Mouse (Mus musculus) frontal cortex, postnatal 36 days (tissue): ENCODE results near the gene Ifitm2.

Source experiments
- DNase-seq, 2 experiments: peaks; one replicate each; pipeline ENCODE4 v3.0.0; 2022; ENCODE audit warnings: low spot score in 2 of 2

Gene Ifitm2

DNA sequence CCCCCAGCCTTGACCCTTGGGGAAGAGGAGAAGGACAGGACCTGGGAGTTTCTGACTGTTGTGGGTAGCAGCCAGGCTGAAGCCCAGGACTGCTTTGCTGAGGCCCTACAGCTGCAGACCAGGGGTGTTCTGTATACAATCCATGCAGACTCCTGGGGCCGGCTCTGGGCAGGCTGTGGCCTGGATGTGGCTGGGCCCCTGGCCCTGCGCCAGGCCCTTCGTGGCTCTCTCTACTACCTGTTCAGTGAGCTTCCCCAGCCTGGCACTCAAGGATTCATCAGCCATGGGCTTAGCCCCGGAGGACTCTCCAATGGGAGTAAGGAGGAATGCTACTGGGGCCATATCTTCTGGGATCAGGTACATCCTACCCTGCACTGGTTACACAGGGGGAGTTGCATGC, 12.4 kb downstream of the Ifitm2 start:
- DNase-seq: no peak

DNA sequence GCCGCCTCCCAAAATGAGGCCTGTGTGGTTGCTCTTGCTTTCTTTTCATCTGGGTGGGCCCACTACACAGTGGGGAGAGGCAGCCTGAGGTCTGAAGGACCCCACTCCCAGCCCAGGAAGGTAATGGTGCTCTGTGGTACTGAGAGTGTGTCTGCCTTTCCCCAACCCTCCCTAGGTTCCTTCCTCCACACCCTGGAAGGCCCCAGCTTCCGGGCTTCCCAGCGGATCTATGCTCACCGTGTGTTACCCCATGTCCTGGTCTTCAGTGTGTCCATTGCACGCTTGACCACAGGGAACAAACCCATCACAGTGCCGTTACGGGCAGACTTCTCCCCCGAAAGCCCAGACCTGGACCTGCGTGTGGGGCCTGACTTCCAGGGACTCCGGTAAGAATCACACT, 13.0 kb downstream of the Ifitm2 start:
- DNase-seq: no peak

DNA sequence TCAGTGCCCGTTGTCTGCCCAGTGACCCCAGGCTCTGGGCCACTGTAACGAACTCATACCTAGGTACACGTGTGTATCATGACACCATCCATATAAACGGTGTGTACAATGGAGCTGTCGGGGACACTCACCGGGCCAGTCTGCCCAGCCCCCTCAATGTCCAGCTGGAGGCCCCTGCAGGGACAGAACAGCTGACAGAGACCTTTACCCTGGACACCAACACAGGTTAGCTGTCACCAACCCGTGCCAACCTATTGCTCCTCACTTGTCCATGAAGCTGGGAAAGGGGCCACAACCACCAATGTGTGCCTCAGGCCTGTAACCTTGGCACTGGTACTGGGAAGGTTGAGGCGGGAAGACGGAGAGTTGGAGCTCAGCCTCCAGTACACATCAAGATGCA, 13.4 kb downstream of the Ifitm2 start:
- DNase-seq: no peak

DNA sequence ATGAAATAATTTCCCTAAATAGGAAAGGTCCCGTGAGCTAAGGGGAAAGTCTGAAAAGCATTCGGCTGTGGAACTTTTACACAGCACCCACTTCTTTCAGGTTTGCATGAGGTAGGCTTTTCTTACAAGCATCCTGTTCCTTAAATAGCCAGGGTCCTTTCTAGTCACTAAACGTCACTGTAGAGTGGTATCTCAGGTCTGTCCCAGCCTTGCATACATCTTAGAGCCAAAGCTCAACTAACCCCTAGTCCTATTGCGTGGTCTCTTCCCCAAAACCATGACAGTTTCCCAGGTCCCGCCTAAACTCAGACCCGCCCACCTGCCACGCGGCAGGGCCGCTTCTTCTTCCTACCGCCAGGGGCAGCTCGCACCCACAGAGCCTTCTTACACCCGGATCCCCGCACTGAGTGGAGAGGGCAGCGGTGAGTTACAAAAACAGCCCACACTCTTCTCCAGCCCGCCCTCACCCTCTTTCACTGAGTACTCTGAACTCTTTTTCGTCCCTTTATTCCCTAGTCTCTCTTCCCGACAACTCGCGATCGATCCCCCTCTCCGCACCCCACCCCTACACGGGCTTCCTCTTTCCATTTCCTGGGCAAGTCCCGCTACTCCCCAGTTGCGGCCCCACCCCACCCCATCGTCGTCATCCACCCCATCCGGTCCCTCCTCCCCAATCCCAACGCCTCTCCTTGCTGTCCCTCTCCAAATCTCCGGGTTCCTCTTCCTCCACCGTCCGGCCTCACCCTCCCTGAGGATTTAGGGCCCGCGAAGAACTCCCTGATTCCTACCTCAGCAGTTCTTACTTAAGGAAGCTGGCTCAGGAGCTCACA, 14.3 kb downstream of the Ifitm2 start, which contains the start of gene Pgghg:
Pgghg (plus strand) TSS at position 170 of the 830 bp plus-strand sequence.
- DNase-seq: peak; percentile 52 to 55

DNA sequence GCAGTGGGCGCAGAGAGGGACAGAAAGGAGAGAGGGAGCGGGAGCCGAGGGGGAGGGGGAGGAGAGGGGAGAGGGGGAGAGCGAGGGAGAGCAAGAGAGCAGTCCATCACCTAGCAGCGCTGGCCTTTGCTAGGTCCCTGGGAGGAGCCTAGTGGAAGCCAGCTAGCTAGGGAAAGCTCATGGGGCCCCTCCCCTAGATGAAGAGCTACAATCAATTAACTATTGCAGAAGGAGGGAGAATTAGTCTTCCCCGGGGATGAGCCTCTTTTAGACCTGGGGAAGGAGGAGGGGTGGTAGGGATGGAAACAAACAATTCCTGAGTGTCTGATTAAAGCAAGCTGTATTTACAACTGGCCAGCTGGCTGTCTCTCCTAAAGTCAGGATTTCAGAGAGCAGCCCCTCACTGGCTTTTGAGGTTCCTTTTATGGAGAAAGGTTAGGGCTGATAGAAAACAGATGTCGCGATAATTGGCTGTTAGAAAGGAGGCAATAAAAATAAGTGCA, 16.1 kb downstream of the Ifitm2 start:
- no peak for DNase-seq

DNA sequence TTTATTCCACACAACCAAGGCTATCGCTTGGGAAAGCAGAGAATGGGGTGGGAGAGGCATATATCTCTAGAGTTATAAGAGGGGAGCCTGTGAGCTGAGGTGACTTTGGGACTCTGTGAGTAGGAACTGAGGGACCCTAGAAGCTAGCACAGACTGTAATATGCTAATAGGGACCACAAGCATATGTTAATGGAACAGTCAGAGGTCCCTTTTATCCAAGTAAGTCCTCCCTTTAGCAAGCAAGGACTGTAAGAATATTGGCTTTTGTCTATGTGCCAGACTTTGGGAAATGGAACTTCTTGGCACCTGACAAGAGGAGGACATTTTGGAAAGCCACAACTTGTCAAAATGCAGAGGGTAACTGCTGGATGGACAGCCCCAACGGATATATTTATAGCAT, 16.9 kb downstream of the Ifitm2 start:
- no peak for DNase-seq

DNA sequence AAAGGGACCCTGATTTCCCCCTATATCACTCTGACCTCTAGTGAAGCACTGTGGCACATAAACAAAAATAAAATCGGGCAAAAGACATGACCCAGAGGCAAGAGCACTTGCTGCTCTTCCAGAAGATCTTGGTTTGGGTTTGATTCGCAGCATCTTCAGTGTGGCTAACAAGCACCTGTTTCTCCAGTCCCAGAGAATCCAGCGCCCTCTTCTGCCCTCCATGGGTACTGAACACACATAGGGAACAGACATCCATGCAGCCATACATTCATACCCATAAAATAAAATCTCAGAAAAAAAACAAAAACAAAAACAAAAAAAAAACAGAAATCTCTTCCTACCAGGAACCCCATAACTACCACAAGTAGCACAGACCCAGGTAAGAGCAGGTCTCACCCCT, 17.4 kb downstream of the Ifitm2 start:
- no peak for DNase-seq

DNA sequence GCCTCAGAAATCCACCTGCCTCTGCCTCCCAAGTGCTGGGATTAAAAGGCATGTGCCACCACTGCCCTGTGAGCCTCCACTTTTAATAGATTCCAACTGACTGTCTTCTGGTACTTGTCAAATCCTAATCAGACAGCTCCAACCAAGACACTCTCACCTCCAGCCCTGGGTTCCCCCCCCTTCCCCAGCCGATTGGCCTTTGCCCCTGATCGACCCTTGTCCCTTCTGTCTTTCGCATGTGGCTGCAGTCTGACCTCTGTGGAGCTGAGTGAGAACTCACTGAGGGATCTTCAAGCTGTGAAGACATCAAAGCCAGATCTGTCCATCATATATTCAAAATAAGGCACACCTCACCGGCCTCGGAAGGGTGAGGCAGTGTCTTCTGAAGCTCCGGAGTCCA, 28.6 kb downstream of the Ifitm2 start:
- DNase-seq: no peak

DNA sequence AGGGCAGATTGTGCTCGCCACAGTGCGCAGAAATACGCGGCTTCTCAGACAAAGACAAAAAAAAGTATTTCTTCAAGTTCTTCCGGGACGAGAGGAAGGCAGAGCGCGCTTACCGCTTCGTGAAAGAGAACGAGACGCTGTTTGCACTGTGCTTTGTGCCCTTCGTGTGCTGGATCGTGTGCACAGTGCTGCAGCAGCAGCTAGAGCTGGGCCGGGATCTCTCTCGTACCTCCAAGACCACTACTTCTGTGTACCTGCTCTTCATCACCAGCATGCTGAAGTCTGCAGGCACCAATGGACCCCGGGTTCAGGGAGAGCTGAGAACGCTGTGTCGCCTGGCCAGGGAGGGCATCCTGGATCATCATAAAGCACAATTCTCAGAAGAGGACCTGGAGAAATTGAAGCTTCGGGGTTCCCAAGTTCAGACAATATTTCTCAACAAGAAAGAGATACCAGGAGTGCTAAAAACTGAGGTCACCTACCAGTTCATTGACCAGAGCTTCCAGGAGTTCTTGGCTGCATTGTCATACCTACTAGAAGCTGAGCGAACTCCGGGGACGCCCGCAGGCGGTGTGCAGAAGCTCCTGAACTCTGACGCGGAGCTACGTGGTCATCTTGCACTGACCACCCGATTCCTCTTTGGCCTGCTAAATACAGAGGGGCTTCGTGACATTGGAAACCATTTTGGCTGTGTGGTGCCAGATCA, 32.6 kb downstream of the Ifitm2 start:
- no peak for DNase-seq

DNA sequence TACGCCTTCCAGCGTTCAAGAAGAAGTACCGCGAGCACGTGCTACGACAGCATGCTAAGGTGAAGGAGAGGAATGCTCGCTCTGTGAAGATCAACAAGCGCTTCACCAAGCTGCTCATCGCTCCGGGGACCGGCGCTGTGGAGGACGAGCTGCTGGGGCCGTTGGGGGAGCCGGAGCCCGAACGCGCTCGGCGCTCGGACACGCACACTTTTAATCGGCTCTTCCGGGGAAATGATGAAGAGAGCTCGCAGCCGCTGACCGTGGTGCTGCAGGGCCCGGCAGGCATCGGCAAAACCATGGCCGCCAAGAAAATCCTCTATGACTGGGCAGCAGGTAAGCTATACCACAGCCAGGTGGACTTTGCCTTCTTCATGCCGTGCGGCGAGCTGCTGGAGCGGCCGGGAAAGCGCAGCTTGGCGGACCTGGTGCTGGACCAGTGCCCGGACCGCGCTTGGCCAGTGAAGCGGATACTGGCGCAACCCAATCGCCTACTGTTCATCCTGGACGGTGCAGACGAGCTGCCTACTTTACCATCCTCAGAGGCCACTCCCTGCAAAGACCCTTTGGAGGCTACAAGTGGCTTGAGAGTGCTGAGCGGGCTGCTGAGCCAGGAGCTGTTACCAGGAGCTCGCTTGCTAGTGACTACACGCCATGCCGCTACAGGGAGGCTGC, 33.3 kb downstream of the Ifitm2 start:
- DNase-seq: peak; percentile 19 to 36

DNA sequence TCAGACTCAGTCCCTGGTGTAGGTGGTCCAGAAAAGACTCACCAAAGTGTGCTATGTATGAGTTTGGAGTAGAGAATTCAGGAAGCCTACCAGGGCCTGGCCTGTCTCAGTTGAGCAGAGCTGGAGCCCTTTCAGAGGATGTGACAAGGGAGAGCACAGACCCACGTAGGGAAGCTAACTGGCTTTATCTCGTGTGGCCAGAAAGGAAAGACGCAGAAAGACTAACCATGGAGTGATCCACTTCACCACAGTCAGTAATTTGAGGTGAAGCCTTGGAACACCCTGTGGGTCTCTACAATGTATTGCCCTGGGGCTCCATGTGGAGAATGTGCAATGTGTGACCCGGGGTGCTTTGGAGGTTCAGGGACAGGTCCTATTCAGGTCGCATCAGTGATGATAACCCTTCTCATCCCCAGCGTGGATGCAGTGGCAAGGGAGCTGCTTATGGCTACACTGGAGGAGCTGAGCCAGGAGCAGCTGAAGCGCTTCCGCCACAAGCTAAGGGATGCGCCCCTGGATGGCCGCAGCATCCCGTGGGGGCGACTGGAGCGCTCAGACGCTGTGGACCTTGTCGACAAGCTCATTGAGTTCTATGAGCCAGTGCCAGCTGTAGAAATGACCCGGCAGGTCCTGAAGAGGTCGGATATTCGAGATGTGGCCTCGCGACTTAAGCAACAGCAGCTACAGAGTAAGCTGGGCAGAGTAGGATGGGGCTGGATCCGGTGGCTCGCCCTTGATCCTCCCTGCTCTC, 34.4 kb downstream of the Ifitm2 start:
- no peak for DNase-seq

DNA sequence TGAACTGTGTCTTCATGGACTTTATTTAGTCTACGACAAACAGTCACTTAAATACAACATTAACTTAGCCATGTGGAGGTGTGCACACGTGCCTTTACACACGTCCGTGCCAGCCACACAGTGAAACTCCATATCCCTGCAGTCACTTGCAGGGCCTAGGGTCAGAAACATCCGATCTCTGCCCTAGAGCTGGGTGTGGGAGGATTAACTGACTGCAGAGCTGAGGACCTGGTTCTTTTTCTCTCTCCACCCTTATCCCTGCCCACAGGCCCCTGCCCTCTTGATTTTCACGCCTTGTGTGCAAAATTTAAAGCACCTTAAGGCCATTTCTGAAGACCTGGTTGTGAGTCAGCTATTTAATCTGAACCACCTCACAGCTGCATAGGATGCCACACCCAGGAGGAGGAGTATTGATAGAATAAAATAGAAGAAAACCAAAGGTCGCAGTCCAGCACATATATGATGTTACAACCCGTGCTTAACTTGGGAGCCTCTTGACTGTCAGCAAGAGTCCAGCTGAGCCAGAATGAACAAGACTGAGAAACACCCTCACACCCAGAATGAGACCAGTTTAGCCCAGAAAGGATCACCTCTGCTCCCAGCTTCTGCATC, 35.3 kb downstream of the Ifitm2 start, which contains the start of gene Nlrp6:
Nlrp6 (plus strand) TSS at position 485 of the 612 bp plus-strand sequence.
- no peak for DNase-seq

DNA sequence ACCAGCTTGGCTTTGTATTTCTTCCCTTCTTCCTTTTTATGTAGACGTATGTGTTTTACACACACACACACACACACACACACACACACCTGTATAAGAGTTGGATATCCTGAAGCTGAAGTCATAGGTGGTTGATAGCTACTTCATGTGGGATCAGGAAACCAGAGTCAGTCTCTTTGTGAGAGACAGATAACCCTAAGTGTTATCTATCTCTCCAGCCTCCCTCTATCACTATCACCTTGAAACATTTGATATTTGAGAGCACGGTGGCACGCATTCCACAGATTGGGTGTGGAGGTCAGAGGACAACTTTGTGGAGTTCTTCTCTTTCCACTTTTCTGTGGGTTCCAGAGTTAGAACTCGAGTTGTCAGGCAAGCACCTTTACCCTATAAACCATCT, 35.9 kb downstream of the Ifitm2 start:
- no peak for DNase-seq

DNA sequence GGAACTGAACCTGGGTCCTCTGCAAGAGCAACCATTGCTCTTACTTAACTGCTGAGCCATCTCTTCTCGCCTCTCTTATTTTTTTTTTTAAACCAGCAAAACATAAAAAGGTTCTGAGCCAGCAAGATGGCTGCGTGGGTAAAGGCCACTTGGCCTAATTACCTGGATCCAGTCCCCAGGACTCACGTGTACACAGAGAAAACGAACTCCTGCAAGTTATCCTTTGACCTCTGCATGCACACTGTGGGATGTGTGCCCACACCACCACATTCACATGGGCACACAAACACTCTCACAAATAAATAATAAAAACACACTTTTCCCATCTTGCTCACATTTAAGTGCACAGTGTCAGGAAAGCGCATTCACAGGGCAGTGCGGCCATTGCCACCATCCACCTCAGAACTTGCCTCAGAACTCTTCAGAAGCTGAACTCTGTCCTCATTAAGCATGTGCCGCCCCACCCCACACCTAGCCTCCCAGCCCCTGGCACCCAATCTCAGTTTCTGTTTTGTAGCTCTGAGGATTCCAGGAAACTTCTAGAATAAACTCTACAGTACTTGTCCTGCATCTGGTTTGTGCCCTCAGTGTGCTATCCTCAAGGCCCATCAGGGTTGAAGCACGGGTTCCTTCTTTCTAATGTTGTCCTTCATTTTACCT, 41.6 kb downstream of the Ifitm2 start:
- DNase-seq: no peak

DNA sequence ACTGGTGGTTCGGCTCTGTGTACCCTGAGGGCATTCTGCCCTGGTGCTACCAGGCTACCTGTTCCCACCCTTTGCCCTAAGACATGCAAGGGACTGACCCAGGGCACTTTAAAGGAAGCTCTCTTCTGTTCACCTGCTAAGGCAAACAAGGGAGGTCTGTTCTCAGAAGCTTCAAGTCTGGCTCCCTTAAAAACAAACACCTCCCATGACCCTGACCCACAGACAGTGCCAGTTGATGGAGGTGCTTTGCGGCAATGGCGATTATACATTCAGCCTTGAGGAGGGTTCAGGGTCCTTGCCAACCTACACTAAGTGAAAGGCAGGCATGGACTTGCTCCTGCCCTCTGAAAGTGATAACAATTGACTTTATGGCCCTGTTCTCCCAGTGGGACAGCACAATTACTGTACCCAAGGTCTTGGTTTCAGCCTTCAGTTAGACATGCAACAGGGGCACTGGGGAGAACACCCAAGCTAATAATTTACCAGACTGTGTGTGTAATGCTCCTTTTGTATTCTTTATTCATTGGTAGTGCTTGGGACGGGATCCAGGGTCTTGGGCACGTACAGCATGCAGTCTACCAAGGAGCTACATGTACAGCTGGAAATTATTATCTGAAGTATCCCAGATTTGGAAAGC, 42.8 kb downstream of the Ifitm2 start:
- no peak for DNase-seq

DNA sequence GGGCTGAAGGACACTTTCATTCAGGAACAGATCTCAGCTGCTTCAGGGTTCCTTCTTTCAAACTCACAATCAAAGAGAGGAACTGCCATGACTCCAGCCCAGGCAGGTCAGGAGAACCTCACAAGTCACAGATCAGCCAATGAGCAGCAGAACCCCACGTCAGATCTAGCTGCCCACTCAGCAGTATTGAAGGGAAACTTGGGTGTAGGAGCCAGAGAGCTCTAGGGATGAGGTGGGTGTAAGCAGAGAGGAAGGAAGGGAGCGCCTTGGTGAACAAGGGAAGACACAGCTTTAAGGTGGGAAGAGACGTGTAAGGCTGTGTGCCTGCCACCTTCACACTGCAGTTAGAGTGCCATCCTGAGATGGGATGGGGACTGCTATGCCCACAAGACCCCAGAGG, 43.5 kb downstream of the Ifitm2 start:
- peak; percentile 40 to 41 for DNase-seq

DNA sequence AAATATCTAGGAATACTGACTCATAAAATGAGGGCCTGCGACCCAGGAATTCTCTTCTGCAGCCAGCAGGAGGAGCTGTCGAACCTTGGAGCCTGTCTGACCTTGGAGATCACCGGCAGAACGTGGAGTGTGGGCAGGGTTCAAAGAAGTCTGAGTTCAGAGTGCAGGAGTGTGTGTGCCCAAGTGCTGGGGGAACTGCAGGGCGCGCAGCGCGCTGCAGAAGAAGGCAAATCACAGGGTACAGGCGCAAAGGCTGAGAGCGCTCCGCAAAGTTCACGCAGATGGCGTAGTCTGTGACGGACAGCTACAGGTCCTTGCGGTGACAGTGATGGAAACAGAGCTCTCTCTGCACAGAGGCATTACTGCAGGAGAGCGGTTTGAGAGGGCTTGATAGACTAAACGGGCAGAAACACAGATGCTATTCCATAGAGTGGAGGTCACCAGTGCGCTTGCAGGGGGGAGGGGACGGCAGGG, 47.1 kb downstream of the Ifitm2 start:
- peak; percentile 64 to 68 for DNase-seq

DNA sequence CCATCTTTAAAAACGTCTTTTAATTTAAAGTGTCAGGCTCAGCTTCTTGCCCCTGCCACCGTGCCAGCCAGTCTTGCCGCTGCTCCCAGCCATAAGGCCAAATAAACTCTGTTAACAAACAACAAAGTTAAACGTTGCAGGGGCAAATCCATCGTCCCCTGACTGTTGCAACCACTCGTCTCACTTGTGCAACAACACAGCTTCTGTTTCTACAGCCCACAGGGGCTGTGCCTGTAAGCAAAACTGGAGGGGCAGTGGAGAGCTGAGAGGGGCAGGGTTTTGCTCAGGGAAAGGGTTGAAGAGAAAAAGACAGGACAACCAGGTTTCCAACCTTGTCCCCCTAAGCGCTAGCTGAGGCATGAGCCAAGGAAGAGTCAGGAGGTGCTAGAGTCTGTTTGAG, 47.6 kb downstream of the Ifitm2 start:
- DNase-seq: no peak

DNA sequence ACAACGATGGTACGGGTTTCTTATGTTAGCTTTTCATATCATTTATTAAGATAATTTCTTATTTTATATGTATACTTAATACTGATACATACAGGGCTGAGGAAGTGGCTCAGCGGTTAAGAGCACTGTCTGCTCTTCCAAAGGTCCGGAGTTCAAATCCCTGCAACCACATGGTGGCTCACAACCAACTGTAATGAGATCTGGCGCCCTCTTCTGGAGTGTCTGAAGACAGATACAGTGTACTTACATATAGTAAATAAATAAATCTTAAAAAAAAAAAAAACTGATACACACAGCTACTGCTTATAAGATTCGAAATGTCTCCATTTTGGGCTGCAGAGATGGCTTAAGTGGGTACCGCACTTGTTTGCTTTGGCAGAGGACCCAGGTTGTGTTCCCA, 48.1 kb downstream of the Ifitm2 start:
- no peak for DNase-seq

DNA sequence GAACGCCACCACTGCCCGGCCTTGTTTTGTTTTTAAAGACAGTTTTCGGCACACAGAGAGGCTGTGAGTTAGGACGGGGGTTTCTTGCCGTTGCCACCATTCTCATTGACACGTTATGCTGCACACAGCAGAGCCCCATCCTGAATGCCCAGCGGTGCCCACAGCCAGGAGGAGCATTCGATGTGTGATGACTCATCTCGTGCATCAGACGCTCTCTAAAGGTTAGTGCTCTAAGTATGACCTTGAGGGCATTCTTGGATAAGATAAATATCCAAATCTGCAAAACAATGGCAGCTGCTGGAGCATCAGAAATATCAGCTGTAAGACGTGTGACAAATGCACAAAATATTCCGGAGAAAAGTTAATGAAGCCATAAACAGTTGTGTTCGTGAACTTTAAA, 48.7 kb downstream of the Ifitm2 start:
- no peak for DNase-seq
